Mouse (Mus musculus): ENCODE results near the gene Cd82. TPM values are rescaled to one million over a fixed set of nuclear protein-coding genes. Genes with fewer than 3 reads are reported as not detected.

Cd82 gene
- 94.2 and 224 TPM in 2 replicates for polyA plus RNA-seq (2012; ENCODE audit: low replicate concordance)

DNA sequence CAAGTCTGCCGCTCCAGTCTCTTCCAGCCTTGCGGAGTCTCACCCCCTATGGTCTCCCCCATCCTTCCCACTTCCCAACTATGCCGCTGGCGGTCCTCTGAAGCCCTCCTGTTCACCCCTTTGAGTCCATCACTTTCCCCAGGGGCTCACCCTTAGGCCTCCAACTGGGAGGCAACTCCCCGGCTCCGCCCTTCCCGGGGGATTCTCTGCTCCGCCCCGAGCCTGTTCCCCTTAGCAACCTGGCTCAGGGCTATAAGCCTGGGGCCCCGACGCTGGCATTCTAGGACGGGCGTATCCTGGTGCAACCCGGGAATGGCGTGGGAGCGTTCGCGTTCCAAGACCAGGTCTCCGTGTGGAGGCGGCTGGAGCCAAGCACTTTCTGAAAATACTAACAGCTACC lies at the start of gene Cd82:
Cd82 (minus strand) TSS at position 381 of the 400 bp plus-strand sequence.

Other genes starting within 250 kb of the Cd82 start
- gene Tspan18, start 128.6 kb downstream of the Cd82 start, polyA plus RNA-seq (2012; ENCODE audit: low replicate concordance) = 0.10 and 0.98 TPM in 2 replicates
- not detected in 2 replicates for gene Gm10803, start 97.4 kb upstream of the Cd82 start, polyA plus RNA-seq (2012; ENCODE audit: low replicate concordance)
- 0.07 TPM in 1 of 2 replicates, not detected in the other for gene Alx4, start 179.2 kb upstream of the Cd82 start, polyA plus RNA-seq (2012; ENCODE audit: low replicate concordance)

Measured in hematopoietic multipotent progenitor cell, adult 10-12 weeks (in vitro differentiated cells).